Mouse (Mus musculus) hindbrain, embryonic 14.5 days (tissue): ENCODE results near the gene Ing3. TPM values are rescaled to one million over a fixed set of nuclear protein-coding genes. Genes with fewer than 3 reads are reported as not detected.

Source experiments
- ATAC-seq: fragments of 200-750 bp; cut with Nextera tagmentation; 2 replicates; pipeline ENCODE4 v1.8.0; 2017; ENCODE audit warnings: moderate number of reproducible peaks, mild to moderate bottlenecking, moderate TSS enrichment, moderate library complexity; ENCODE audit not compliant: low FRiP score
- DNase-seq: peaks from one replicate; pipeline ENCODE4 v3.0.0-alpha.2; 2015; ENCODE audit warnings: low spot score
- H3K27ac ChIP-seq: fragments of 300-500 bp; sonication (generic); 2 replicates; pipeline ENCODE4 v1.5.1; 2014; ENCODE audit warnings: mild to moderate bottlenecking, moderate library complexity
- H3K27me3 ChIP-seq: fragments of 300-500 bp; sonication (generic); 2 replicates; pipeline ENCODE4 v1.6.1; 2014; ENCODE audit warnings: mild to moderate bottlenecking, low read length, mixed read lengths; ENCODE audit not compliant: control insufficient read depth, insufficient read depth
- H3K36me3 ChIP-seq: fragments of 300-500 bp; sonication (generic); replicated peaks from 2 replicates; pipeline ENCODE4 v1.6.1; 2014; ENCODE audit not compliant: control insufficient read depth, insufficient read depth
- H3K4me1 ChIP-seq: fragments of 300-500 bp; sonication (generic); replicated peaks from 2 replicates; pipeline ENCODE4 v1.6.1; 2014; ENCODE audit warnings: antibody characterized with exemption, low read length, mixed read lengths; ENCODE audit not compliant: control insufficient read depth, insufficient read depth
- H3K4me2 ChIP-seq: fragments of 300-500 bp; sonication (generic); replicated peaks from 2 replicates; pipeline ENCODE4 v1.6.1; 2014; ENCODE audit warnings: mild to moderate bottlenecking, moderate library complexity
- H3K4me3 ChIP-seq: fragments of 300-500 bp; sonication (generic); replicated peaks from 2 replicates; pipeline ENCODE4 v1.5.1; 2014; ENCODE audit warnings: mild to moderate bottlenecking, low read length
- H3K9ac ChIP-seq: fragments of 300-500 bp; sonication (generic); 2 replicates; pipeline ENCODE4 v1.6.1; 2014
- H3K9me3 ChIP-seq: fragments of 300-500 bp; sonication (generic); 2 replicates; pipeline ENCODE4 v1.6.1; 2016; ENCODE audit warnings: low read length; ENCODE audit not compliant: control insufficient read depth
- WGBS: fragments of 180-500 bp; shearing (Covaris S2); extraction: QIAGEN DNeasy Blood & Tissue Kit; methylation state at CpG from one replicate; pipeline ENCODE4 v1.1.7; 2014; 5-methylcytosine and 5-hydroxymethylcytosine counted together
- polyA plus RNA-seq: library from polyadenylated mRNA; unstranded; fragments of >200 nt; fragmentation: Nextera tagmentation; extraction: Ambion mirVana; gene quantifications from 2 replicates; pipeline ENCODE4 v1.2.1, GENCODE M21; 2014

Ing3 gene
- polyA plus RNA-seq, 1 experiment from 2014 or later, result 40.4 TPM

DNA sequence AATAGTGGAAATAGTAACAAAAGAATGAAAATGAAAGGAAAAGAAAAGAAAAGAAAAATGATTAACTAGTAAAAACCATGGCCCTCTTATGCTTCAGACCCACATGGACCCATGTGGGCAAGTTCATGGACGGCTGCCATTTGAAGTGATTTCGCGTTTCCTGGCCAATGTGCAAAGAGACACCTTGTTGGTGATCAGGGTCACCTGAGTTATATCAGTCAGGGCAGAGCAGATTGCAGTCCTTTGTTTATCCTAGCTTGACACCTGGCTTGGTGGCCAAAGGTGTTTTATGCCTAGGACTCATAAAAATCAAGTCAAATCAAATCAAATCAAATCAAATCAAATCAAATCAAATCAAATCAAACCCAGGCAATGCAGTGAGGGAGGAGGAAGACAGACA lies 64.0 kb downstream of the Ing3 start:
- Histone ChIP-seq H3K27me3 (no peaks in the 10 kb centered on the region), H3K4me2 (no peak overlapping the region), H3K9me3 (no peaks in the 10 kb centered on the region), H3K36me3 (no peaks in the 10 kb centered on the region), H3K4me1 (no peaks in the 10 kb centered on the region), H3K9ac (no peak overlapping the region), H3K4me3 (no peak overlapping the region), H3K27ac (no peak overlapping the region)
- ATAC-seq (no peak), DNase-seq (no peak)
- WGBS, result 96% methylated on average over 3 of the region's 3 CpGs

- Histone ChIP-seq H3K4me1 (no peaks in the 10 kb centered on the region), H3K9ac (no peak overlapping the region), H3K4me3 (no peak overlapping the region), H3K36me3 (no peaks in the 10 kb centered on the region), H3K4me2 (no peak overlapping the region), H3K27me3 (no peaks in the 10 kb centered on the region), H3K9me3 (no peaks in the 10 kb centered on the region), H3K27ac (no peak overlapping the region)
- DNase-seq (no peak), ATAC-seq (peak; percentile 40; the same call in 1 of the 2 replicates)
- WGBS, result 94% methylated on average over 6 of the region's 6 CpGs
Measured at GRCm38 (mm10) chr6:22014291-22014911, 65.0 kb downstream of the Ing3 start.

- no peak overlapping the region for H3K4me2 ChIP-seq
- no peaks in the 10 kb centered on the region for H3K36me3 ChIP-seq
- no peaks in the 10 kb centered on the region for H3K9me3 ChIP-seq
- DNase-seq (no peak), ATAC-seq (no peak)
- WGBS, result 76% methylated on average over 7 of the region's 7 CpGs
- no peak overlapping the region for H3K27ac ChIP-seq
- H3K9ac ChIP-seq, result no peak overlapping the region
- no peaks in the 10 kb centered on the region for H3K27me3 ChIP-seq
- H3K4me1 ChIP-seq, result no peaks in the 10 kb centered on the region
- H3K4me3 ChIP-seq, result no peak overlapping the region
Measured at GRCm38 (mm10) chr6:22017631-22018030, 68.3 kb downstream of the Ing3 start.

GRCm38 (mm10) chr6:22018768-22019445 lies 69.5 kb downstream of the Ing3 start:
- no peak overlapping the region for H3K27ac ChIP-seq
- H3K36me3 ChIP-seq, result no peaks in the 10 kb centered on the region
- H3K9ac ChIP-seq, result no peak overlapping the region
- H3K9me3 ChIP-seq, result no peaks in the 10 kb centered on the region
- no peaks in the 10 kb centered on the region for H3K4me1 ChIP-seq
- no peak overlapping the region for H3K4me3 ChIP-seq
- no peaks in the 10 kb centered on the region for H3K27me3 ChIP-seq
- no peak for DNase-seq
- H3K4me2 ChIP-seq, result no peak overlapping the region
- no peak for ATAC-seq
- 71% methylated on average over 8 of the region's 8 CpGs for WGBS

DNA sequence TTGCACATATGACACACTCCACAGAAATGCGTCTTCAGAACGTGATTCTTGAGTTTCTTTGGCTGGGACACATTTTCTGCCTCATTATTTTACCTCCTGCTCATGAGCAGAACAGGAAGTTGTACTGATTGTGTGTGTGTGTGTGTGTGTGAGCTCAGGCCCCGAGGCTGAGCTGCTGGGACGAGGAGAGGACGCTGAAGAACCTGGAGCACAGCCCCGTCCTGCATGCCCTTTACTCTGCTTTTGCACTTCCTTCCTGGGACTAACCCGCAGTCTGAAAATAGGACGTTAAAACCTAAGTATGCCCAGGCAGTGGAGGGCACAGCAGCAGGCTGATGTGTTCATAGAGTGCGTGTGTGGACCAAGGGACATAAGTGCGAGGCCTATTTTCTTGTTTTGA lies 70.3 kb downstream of the Ing3 start:
- Histone ChIP-seq H3K9me3 (no peaks in the 10 kb centered on the region), H3K4me2 (no peak overlapping the region), H3K27ac (no peak overlapping the region), H3K4me3 (no peak overlapping the region), H3K36me3 (no peaks in the 10 kb centered on the region), H3K9ac (no peak overlapping the region), H3K4me1 (no peaks in the 10 kb centered on the region), H3K27me3 (no peaks in the 10 kb centered on the region)
- DNase-seq (no peak), ATAC-seq (no peak)
- 64% methylated on average over 10 of the region's 10 CpGs for WGBS

- Histone ChIP-seq H3K36me3 (no peaks in the 10 kb centered on the region), H3K4me2 (no peak overlapping the region), H3K4me1 (no peaks in the 10 kb centered on the region), H3K9ac (no peak overlapping the region), H3K27me3 (no peaks in the 10 kb centered on the region), H3K4me3 (no peak overlapping the region), H3K27ac (no peak overlapping the region), H3K9me3 (no peaks in the 10 kb centered on the region)
- ATAC-seq (no peak), DNase-seq (no peak)
- 80% methylated on average over 5 of the region's 5 CpGs for WGBS
Measured at GRCm38 (mm10) chr6:22020696-22021095, 71.3 kb downstream of the Ing3 start.

DNA sequence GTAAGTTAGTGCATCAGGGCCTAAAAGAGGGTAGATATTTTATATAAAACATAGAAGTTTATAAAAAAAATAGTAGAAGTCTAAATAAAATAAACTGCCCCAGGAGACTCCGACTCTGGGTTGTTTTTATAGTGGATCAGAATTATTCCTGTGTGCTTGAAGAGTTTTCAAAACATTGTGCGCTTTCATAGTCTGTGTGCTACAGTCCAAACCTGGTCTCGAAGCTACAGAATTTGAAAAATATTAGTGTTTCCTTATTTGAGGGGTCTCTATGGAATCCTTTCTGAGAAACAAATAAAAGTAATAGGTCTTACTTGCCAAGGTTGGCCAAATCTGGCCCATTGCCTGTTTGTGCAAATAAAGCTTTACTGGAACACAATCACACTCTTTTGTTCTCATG lies 71.9 kb downstream of the Ing3 start:
- no peak overlapping the region for H3K27ac ChIP-seq
- no peak overlapping the region for H3K4me2 ChIP-seq
- 82% methylated on average over 3 of the region's 3 CpGs for WGBS
- no peaks in the 10 kb centered on the region for H3K27me3 ChIP-seq
- H3K4me1 ChIP-seq, result peaks cover 4% of the 10 kb centered on the region
- H3K9me3 ChIP-seq, result no peaks in the 10 kb centered on the region
- no peak overlapping the region for H3K4me3 ChIP-seq
- no peaks in the 10 kb centered on the region for H3K36me3 ChIP-seq
- no peak for DNase-seq
- H3K9ac ChIP-seq, result no peak overlapping the region
- ATAC-seq, result no peak

DNA sequence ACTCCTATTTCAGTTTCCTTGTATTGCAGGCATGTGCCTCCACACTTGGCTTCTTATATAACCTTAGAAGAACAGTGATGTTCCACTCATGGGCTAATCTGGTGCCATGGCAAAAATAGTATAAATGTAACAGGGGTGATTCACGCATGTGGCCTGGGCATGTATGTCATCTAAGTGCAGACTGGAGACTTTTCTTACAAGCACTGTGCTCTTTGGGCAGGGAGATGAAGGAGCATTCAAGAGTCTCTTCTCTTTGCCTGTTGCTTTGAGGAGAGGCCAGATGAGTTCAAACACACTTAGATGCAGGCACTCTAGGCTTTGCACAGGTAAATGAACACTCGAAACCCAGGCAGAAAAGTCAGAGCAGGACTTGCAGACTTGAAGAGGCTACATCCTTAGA lies 74.8 kb downstream of the Ing3 start:
- H3K4me3 ChIP-seq, result no peak overlapping the region
- H3K36me3 ChIP-seq, result no peaks in the 10 kb centered on the region
- WGBS, result 96% methylated on average over 2 of the region's 2 CpGs
- DNase-seq (no peak), ATAC-seq (no peak)
- no peak overlapping the region for H3K4me2 ChIP-seq
- no peaks in the 10 kb centered on the region for H3K27me3 ChIP-seq
- H3K4me1 ChIP-seq, result peaks cover 5% of the 10 kb centered on the region
- no peak overlapping the region for H3K9ac ChIP-seq
- H3K27ac ChIP-seq, result no peak overlapping the region
- no peaks in the 10 kb centered on the region for H3K9me3 ChIP-seq
